Mouse (Mus musculus) limb, embryonic 14.5 days (tissue): ENCODE results near the gene Cfap45. TPM values are rescaled to one million over a fixed set of nuclear protein-coding genes. Genes with fewer than 3 reads are reported as not detected.

ENCODE experiments used
- ATAC-seq: fragments of 200-750 bp; cut with Nextera tagmentation; 2 replicates; pipeline ENCODE4 v1.8.0; 2017; ENCODE audit warnings: low read depth, moderate number of reproducible peaks, moderate TSS enrichment; ENCODE audit not compliant: low FRiP score
- DNase-seq: peaks from one replicate; pipeline ENCODE4 v3.0.0-alpha.2; 2015; ENCODE audit warnings: low spot score
- H3K27ac ChIP-seq: fragments of 300-500 bp; sonication (generic); replicated peaks from 2 replicates; pipeline ENCODE4 v1.5.1; 2014; ENCODE audit warnings: low read depth, mild to moderate bottlenecking, low read length, moderate library complexity, mixed read lengths
- H3K27me3 ChIP-seq: fragments of 300-500 bp; sonication (generic); 2 replicates; pipeline ENCODE4 v1.6.1; 2014; ENCODE audit warnings: low read length, mixed read lengths; ENCODE audit not compliant: control insufficient read depth, insufficient read depth
- H3K36me3 ChIP-seq: fragments of 300-500 bp; sonication (generic); 2 replicates; pipeline ENCODE4 v1.6.1; 2014; ENCODE audit warnings: mild to moderate bottlenecking, low read length, moderate library complexity, mixed read lengths; ENCODE audit not compliant: control insufficient read depth, insufficient read depth
- H3K4me1 ChIP-seq: fragments of 300-500 bp; sonication (generic); 2 replicates; pipeline ENCODE4 v1.6.1; 2014; ENCODE audit warnings: antibody characterized with exemption, low read length, mixed read lengths; ENCODE audit not compliant: control insufficient read depth, insufficient read depth
- H3K4me2 ChIP-seq: fragments of 300-500 bp; sonication (generic); replicated peaks from 2 replicates; pipeline ENCODE4 v1.6.1; 2014; ENCODE audit warnings: low read depth, mild to moderate bottlenecking, low read length, moderate library complexity; ENCODE audit not compliant: severe bottlenecking
- H3K4me3 ChIP-seq: fragments of 300-500 bp; sonication (generic); replicated peaks from 2 replicates; pipeline ENCODE4 v1.5.1; 2014; ENCODE audit warnings: low read length
- H3K9ac ChIP-seq: fragments of 300-500 bp; sonication (generic); 2 replicates; pipeline ENCODE4 v1.6.1; 2014; ENCODE audit warnings: mild to moderate bottlenecking, low read depth, low read length, moderate library complexity; ENCODE audit not compliant: severe bottlenecking
- H3K9me3 ChIP-seq: fragments of 300-500 bp; sonication (generic); 2 replicates; pipeline ENCODE4 v1.6.1; 2016; ENCODE audit warnings: low read length; ENCODE audit not compliant: control insufficient read depth
- POLR2A ChIP-seq: fragments of 200-500 bp; IDR thresholded peaks from 2 replicates; pipeline ENCODE4 v1.8.0; 2012; ENCODE audit warnings: inconsistent platforms, mild to moderate bottlenecking, moderate library complexity, borderline replicate concordance; ENCODE audit not compliant: insufficient read depth, insufficient read length; ENCODE audit errors: extremely low read depth
- WGBS: fragments of 180-500 bp; shearing (Covaris S2); extraction: QIAGEN DNeasy Blood & Tissue Kit; methylation state at CpG from one replicate; pipeline ENCODE4 v1.1.7; 2014; 5-methylcytosine and 5-hydroxymethylcytosine counted together
- polyA plus RNA-seq, 2 experiments: library from polyadenylated mRNA; depleted of rRNA in 1 of 2; stranded (reverse) in 1 of 2; unstranded in 1 of 2; fragments of >200 nt; fragmentation: Nextera tagmentation in 1 of 2; extraction: Ambion mirVana in 1 of 2; gene quantifications; 2 replicates each; pipeline versions ENCODE4 v1.2.1 to v1.2.3; 2012 to 2014

Cfap45 gene
- polyA plus RNA-seq, 2 experiments, result 0.98 to 1.3 TPM

GRCm38 (mm10) chr1:172507701-172508100 is 12.9 kb upstream of the Cfap45 start:
- no peaks in the 10 kb centered on the region for H3K9me3 ChIP-seq
- H3K36me3 ChIP-seq, result peaks cover 5% of the 10 kb centered on the region; the same call in 1 of the 2 replicates
- no peak overlapping the region for H3K27ac ChIP-seq
- ATAC-seq, result no peak
- H3K4me2 ChIP-seq, result no peak overlapping the region
- peaks cover 24% of the 10 kb centered on the region for H3K4me1 ChIP-seq
- TF ChIP-seq POLR2A, result no peak
- 83% methylated on average over 3 of the region's 3 CpGs for WGBS
- no peaks in the 10 kb centered on the region for H3K27me3 ChIP-seq
- H3K4me3 ChIP-seq, result no peak overlapping the region
- H3K9ac ChIP-seq, result no peak overlapping the region
- DNase-seq, result no peak

- Histone ChIP-seq H3K4me2 (no peak overlapping the region), H3K9ac (no peak overlapping the region), H3K27me3 (no peaks in the 10 kb centered on the region), H3K4me3 (no peak overlapping the region), H3K9me3 (no peaks in the 10 kb centered on the region), H3K36me3 (peaks cover 5% of the 10 kb centered on the region; the same call in 1 of the 2 replicates), H3K27ac (no peak overlapping the region), H3K4me1 (peaks cover 24% of the 10 kb centered on the region)
- 67% methylated on average over 2 of the region's 2 CpGs for WGBS
- DNase-seq, result no peak
- TF ChIP-seq POLR2A, result no peak
- ATAC-seq, result no peak
Measured at GRCm38 (mm10) chr1:172508172-172508571, 12.4 kb upstream of the Cfap45 start.

GRCm38 (mm10) chr1:172509235-172509634 is 11.4 kb upstream of the Cfap45 start:
- ATAC-seq, result no peak
- H3K9me3 ChIP-seq, result no peaks in the 10 kb centered on the region
- DNase-seq, result no peak
- H3K4me1 ChIP-seq, result peaks cover 21% of the 10 kb centered on the region; the same call in 1 of the 2 replicates
- no peak overlapping the region for H3K9ac ChIP-seq
- no peak overlapping the region for H3K4me2 ChIP-seq
- H3K27me3 ChIP-seq, result no peaks in the 10 kb centered on the region
- H3K27ac ChIP-seq, result no peak overlapping the region
- no peak overlapping the region for H3K4me3 ChIP-seq
- 81% methylated on average over 5 of the region's 5 CpGs for WGBS
- peaks cover 5% of the 10 kb centered on the region; the same call in 1 of the 2 replicates for H3K36me3 ChIP-seq
- TF ChIP-seq POLR2A, result no peak

- DNase-seq (no peak), ATAC-seq (no peak)
- H3K9ac ChIP-seq, result no peak overlapping the region
- no peaks in the 10 kb centered on the region for H3K9me3 ChIP-seq
- no peak overlapping the region for H3K4me3 ChIP-seq
- WGBS, result 36% methylated on average over 8 of the region's 8 CpGs
- no peaks in the 10 kb centered on the region for H3K27me3 ChIP-seq
- H3K4me1 ChIP-seq, result 0 out of 2 replicates have a peak, but pooled peaks cover 14% of the 10 kb centered on the region
- no peak for TF ChIP-seq POLR2A
- H3K4me2 ChIP-seq, result no peak overlapping the region
- H3K36me3 ChIP-seq, result peaks cover 5% of the 10 kb centered on the region; the same call in 1 of the 2 replicates
- H3K27ac ChIP-seq, result no peak overlapping the region
Measured at GRCm38 (mm10) chr1:172509983-172510382, 10.6 kb upstream of the Cfap45 start.

GRCm38 (mm10) chr1:172510421-172510972 is 10.1 kb upstream of the Cfap45 start:
- no peak overlapping the region for H3K4me2 ChIP-seq
- DNase-seq, result no peak
- ATAC-seq, result no peak
- no peaks in the 10 kb centered on the region for H3K9me3 ChIP-seq
- 31% methylated on average over 13 of the region's 13 CpGs for WGBS
- TF ChIP-seq POLR2A, result no peak
- 0 out of 2 replicates have a peak, but pooled peaks cover 13% of the 10 kb centered on the region for H3K4me1 ChIP-seq
- H3K36me3 ChIP-seq, result peaks cover 5% of the 10 kb centered on the region; the same call in 1 of the 2 replicates
- no peaks in the 10 kb centered on the region for H3K27me3 ChIP-seq
- H3K4me3 ChIP-seq, result no peak overlapping the region
- no peak overlapping the region for H3K27ac ChIP-seq
- no peak overlapping the region for H3K9ac ChIP-seq
